Mouse (Mus musculus) cerebellum, adult 11 months (tissue): ENCODE results near the gene Mlxipl.

ENCODE experiments used
- DNase-seq: peaks from one replicate; pipeline ENCODE4 v3.0.0; 2022

The Mlxipl gene

DNA sequence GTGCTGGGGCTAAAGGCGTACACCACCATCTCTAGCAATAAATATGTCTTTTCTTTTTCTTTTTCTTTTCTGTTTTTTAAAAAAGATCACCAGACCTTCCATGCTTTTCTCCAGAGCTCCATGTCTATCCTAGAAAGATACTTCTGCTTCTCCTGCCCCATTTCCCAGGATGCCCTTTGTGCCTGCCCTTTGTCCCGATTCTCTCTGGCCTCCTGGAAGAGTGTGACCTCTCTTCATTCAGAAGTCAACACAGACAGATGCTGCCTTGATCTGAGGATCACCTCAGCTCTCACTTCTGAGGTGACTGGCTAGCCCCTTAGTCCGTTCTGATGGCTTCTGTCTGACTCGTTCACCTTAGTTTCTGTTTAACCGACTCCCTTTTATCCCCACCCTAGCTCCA, 9.2 kb upstream of the Mlxipl start:
- no peak for DNase-seq

DNA sequence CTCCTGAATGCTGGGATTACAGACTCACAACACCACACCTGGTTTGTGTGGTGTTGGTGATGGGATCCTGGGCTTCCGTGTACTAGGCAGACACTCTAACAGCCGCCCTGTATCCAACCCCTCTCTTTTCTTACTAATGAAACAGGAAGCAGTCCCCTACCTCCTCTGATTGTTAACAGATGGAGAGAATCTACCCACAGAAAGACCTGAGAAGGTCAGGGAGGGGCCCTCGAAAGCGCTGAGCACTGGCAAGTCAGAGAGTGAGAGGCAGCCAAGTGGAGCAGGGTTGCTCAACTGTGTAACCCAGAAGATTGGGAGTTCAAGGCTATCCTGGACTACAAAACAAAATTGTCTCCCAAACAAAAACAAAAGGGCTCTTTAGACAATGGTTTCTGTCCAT, 2.8 kb upstream of the Mlxipl start:
- DNase-seq: no peak

DNA sequence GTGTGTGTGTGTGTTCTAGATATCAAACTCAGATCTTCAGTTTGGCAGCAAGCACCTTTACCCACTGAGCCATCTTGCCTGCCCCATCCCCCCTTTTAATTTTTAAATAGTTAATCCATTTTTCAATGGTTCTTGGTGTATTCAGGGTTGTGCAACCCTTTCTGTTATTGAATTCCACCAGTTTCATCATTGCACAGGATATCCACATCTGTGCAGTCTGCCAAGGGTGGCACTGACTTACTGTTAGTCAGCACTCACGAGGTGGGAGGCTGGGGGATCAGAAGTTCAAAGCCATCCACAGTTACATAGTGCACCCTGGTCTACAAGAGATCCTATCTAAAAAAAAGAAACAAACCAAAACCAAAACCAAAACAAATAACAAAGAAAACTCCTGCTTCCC, 11.3 kb downstream of the Mlxipl start:
- no peak for DNase-seq

DNA sequence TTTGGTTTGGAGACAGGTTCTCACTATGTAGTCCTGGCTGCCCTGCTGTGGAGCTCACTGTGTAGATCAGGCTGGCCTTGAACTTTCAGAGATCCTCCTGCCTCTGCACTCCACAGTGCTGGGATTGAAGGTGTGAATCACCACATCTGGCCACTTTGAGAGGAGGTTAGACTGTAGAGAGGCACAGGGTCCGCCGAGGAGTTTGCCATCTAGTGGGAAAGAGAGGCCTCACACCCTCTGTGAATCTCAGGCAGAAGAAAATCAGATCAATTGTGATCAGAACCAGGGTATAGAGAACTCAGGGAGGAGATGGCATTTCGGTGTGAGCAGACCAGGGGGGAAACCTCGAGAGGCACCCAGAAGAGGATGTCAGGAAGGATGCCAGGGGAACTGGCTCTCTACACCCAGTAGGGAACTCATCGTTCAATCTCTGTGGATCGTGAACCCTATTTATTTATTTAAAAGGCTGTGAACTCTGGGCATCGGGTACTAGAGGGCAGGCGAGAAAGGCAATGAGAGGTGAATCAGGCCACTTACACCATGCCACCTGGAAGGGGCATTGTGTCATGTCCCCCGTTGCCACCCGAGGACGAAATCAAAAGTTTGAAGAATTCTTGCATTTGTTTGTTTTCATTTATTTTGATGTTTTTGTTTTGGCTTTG, 14.4 kb downstream of the Mlxipl start:
- DNase-seq: no peak

DNA sequence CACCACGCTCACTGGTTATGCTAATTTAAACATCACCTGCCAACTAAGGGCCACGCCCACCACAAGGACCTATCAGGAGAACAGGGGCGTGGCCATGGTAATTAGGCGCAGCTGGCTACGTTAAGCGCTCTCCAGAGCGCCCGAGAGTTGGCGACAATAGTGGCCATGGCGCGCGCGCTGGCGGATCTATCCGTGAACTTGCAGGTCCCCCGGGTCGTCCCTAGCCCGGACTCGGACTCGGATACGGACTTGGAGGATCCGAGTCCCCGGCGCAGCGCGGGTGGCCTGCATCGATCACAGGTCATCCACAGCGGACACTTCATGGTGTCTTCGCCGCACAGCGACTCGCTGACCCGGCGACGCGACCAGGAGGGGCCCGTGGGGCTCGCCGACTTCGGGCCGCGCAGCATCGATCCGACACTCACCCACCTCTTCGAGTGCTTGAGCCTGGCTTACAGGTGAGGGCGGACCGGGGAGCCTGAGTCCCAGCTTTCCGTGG, 17.1 kb downstream of the Mlxipl start:
- DNase-seq: peak; percentile 17

DNA sequence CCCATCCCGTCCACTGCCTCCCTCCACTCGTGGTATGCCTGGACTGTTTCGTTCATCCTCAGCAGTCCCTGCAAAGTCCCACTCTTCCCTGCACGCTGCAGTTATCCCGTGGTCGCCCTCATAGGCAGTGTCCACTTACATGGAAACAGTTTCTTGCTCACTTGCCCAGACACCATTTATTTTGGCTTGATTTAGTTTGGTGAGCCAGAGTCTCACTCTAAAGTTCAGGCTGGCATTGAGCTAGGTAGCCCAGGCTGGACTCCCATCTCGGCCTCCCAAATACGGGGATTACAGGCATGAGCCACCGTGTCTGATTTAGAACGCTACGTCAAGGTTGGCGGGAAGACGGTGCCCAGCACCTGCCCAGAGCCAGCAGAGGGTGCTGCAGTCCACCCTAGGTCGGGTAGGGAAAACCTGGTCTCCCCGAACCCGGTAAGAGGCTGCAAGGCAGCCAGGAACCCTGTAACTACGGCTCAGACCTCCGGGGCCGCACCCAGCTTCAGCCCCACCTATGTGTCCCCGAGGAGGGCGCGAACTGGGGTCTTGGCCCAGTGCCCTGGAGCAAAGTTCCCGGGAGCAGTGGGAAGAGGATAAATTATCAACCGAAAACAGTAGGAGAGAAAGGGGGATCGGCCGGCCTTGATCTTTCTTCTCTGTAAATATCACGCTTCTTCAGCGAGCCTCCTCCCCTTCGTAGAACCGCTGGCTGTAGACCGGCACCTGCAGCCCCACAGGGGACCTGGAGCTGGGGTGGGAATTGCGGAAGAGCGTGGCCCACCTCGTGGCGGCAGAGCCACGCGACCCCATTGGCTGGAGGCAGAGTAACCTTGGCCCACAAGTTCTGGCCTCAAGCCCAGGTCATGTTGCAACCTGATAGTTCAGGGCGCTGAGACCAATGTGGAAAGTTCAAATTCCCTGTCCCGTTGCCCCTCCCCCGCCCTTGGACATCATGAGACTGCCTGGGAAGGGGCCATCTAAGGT, 18.1 kb downstream of the Mlxipl start:
- peak; percentile 30 for DNase-seq

DNA sequence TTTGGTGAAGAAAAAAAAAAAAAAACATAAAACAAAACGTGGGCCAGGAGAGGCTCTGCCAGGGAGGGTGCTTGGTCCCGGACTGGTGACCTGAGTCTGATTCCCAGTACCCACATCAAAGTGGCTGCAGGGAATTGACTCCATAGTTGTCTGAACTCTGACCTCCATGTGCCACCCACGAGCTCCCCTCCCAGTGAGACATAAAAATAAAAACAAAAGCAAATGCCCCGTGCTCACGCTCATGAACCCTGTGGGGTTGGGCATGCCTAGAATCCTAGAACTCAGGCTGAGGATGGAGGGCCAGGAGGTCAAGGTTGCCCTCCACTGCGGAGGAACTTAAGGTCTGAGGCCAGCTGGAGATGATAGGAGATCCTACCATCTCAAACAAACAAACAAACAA, 19.3 kb downstream of the Mlxipl start:
- no peak for DNase-seq

DNA sequence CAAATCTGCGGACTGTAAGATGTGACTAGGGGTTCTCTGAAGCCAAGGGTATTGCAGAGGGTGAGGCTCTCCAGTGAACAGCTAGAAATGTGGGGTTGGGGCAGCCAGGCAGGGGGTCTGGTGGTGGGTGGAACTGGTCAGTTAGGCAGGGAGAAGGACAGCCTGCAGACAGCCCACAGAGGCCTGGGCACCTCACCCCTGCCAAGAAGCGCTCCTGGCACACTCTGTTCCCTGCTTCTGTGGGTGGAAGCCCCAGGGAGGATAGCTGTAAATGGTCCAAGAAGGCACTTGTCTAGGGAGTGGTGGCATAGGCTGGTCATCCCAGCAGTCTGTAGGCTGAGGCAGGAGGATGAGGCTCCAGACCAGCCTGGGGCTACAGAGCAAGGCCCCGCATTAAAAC, 19.7 kb downstream of the Mlxipl start:
- DNase-seq: no peak

DNA sequence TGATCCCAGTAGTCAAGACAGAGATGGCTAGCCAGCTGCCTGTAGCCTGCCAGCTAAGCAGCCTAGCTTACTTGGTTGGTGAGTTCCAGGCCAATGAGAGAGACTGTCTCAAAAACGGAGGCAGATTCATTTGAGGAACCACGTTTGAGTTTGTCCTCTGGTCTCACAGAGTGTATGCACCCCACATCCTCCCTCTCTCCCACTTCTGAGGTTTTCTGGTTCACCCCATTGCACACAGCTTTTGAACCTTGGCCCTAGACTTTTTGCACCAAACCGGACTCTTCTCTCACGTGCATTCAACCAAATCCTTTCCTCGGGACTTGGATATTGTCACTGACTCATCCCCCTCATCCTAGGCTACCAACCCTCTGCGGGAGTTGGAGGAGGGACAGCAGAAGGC, 20.3 kb downstream of the Mlxipl start:
- DNase-seq: no peak

DNA sequence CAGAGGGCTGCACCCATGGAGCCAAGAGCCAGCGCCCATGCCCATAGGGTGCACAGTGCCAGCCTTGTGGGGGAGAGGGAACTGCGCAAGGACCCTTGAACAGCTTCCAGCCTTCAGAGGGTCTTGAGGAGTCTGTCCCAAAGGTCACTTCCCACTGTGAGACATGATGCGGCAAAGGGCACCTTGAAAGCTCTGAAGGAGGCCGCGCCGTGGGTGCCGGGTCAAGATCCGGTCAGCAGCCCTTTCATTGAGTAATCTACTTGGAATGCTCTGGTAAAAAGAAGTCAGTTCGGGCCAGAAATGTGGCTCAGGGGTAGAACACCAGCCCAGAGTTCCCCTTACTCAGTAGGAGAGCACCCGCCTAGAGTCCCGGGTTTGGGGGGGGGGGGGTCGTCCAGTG, 24.1 kb downstream of the Mlxipl start:
- DNase-seq: no peak

DNA sequence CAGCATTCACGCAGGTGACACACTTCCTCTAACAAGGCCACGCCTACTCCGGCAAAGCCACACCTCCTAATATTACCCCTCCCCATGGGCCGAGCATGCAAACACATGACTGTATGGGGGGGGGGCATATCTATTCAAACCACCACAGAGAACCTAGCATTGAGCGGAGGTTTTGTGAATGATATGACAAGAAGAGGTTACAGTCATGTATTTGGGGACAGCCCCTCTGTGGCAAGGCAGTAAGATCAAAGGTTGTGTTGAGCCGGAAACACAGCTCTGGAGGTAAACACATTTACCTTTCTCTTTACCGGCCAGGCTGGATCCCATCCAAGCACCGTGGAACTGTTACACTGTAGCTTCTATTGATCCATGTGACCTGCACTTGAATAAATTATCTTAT, 25.6 kb downstream of the Mlxipl start:
- DNase-seq: no peak

DNA sequence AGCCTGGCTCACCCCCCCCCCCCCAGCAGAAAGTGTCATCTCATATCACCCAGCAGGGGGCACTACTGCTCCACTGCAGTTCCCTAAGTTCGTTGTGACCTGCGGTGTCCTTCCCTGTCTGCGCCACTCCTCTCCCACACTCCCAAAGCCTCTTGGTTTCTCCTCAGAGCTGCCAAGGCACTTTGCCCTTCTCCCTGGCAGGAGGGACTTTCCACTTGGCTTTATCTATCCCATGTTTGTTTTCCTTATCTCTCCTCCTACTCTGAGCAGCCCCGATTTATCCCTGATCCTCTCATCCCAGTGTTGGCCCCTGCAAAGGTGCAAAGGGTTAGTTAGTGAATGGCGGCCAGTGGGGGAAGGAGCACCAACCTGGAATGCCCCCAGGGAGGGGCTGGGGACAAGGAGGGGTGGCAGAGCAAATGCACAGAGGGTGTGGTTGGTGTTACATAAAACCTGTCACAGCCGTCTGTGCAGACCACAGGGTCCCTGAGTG, 28.9 kb downstream of the Mlxipl start:
- peak; percentile 57 for DNase-seq

DNA sequence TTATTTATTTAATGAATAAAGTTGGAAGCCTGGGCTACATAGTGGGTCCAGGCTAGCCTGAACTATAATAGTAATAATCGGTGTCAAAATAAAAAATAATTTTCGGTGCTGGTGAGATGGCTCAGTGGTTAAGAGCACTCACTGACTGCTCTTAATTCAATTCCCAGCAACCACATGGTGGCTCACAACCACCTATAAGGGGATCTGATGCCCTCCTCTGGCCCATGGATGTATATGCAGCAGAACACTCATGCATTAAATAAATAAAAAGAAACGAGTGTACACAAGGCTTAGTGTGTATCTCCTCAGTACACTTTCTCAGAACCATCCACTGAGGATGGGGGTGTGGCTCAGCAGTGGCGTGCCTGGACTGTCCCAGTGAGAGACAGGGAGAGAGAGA, 31.1 kb downstream of the Mlxipl start:
- DNase-seq: no peak

DNA sequence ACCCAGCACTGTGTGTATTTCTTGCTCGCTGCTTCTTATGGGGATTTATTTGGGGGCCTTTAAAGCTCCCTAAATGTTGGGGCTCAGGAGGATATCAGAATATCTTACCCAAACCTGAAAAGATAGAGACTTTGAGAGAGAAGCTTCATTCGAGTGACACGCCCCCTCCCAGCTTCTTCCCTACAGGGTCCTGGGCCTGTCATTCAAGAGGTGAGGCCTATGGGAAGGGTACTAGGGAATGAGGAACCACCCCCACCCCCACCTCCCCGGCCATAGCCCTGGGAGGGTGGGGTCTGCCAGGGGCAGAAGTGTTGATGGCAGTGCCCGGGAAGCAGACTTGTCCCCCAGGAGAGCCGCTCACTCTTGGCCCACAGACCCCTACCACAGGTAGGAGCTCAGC, 36.4 kb downstream of the Mlxipl start:
- DNase-seq: no peak

DNA sequence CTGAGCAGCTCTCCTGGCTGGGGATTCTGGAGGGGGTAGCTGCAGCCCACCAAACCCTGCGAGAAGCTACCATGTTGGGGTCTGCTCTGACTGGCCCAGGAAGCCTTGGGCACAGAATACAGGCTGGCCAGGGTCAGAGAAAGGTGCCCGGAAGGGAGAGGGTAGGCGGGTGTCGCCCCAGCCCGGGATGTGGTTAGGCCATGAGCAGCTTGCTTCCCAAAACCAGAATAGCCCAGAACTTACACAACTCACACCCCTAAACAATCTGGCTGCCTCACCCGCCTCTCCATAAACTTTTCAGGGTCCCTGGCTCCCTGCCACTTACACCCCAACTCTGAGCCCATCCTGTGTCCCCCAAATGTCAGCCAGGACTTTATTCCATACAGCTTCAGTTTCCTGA, 38.0 kb downstream of the Mlxipl start:
- DNase-seq: no peak

DNA sequence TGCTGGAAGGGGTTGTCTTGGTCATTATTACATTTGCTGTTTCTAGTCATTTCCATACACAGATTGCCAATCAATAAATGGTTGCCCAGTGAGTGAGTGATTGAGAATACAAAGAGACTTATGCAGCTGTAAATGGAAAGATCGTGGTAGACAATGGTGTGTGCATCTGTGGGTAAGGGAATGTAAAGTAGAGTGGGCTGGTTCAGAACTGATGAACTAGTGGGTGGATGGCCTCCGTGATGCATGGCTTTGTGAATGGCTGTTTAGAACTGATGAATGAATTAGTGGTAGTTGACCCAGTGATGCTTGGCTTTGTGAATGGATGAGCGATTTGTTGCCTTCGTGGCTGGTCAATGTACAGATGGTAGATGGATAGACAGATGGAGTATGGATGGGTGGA, 40.1 kb downstream of the Mlxipl start:
- no peak for DNase-seq

DNA sequence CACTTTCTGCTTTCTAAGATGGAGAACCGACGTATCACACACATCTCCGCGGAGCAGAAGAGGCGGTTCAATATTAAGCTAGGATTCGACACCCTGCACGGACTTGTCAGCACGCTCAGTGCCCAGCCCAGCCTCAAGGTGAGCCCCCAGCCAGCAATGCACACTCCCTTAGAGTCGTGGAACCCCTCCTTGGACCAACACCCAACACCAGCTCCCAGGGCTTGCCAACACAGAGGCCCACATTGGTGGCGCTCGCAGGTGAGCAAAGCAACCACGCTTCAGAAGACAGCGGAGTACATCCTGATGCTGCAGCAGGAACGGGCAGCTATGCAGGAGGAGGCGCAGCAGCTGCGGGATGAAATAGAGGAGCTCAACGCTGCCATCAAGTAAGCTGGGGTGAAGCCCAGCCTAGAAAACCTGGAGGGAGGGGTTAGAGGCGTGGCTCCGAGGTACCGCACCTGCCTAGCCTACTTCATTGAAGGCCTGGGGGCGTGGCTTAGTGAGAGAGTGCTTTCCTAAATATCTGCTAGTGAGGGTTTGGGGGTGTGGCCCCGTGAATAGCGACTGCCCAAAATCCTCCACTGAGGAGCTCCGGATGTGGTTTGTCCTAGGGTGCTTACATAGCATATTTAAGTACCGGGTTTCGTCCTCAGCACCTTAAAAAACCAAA, 44.2 kb downstream of the Mlxipl start:
- no peak for DNase-seq

DNA sequence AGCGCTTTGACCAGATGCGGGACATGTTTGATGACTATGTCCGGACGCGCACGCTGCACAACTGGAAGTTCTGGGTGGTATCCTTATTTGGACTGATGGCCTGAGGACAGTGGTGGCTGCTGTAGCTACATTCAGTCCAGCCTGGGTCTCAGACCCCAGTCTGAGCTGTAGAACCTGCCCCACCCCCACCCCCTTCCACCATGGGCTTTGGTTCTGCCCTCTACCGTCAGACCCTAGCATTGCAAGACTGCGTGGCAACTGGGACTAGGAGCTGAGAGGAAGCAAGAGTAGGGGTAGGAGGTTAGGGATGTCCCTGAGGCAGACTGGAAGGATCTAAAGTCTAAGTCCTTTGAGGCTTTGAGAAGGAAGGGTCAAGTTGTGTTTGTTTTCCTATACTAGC, 44.8 kb downstream of the Mlxipl start:
- no peak for DNase-seq

DNA sequence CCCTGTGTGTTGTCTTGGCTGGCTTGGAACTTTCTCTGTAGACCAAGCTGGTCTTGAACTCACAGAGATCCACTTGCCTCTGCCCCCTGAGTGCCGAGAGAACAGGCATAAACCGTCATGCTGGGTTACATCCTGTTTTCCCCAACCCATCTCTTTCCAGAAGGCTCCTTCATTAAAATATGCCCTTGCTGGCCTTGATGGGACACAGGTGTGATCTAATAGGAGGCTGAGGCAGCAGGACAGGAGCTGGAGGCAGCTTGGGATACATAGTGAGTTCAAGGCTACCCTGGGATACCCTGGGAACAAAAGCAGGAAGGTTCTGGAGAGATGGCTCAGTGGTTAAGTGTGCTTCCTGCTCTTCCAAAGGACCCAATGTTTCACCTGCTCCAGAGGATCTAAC, 50.2 kb downstream of the Mlxipl start:
- no peak for DNase-seq

DNA sequence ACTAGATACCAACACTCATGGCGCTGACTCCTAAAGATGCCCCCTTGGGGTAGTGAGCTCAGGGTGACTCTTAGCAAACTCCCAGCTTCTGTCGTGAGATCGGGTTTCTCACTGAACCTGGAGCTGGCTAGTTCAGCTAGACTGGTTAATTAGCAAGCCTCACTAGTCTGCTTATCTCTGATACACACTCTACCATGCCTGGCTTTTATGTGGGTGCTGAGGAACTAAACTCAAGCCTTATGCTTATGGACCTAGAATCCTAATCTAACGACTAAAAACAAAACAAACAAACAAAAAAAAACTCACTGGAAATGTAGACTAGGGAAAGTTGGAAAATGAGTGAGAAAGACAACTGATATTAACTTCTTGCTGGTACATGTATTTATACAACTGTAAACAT, 54.8 kb downstream of the Mlxipl start:
- DNase-seq: no peak

DNA sequence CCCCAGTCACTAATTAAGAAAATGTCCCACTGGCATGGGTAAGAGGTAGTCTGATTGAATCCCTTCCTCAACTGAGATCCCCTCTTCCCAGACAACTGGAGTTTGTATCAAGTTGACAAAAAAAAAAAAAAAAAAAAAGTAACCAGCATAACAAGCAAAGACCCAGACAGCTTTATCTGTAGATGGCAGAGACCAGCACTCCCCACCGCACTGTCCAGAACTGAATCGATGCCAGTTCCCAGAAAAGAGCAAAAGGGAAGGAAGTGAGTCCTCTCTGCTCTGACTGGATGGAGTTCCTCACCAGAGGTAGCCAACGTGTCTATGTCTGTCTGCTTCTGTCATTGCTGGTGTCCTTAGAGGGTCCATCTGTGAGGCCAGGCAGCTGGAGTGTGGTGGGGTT, 55.8 kb downstream of the Mlxipl start:
- DNase-seq: no peak

DNA sequence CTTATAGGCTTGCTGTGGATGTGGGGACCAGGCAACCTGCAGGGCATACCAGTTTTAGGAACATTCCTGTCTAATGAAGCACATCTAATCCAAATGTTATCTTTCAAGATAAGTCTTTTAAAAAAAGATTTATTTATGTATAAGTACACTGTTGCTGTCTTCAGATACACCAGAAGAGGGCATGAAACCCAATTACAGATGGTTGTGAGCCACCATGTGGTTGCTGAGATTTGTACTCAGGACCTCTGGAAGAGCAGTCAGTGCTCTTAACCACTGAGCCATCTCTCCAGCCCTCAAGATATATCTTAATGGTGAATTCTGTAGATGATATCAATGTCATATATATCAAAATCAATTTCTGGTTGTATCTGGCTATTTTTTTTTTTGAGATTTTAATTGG, 56.3 kb downstream of the Mlxipl start:
- DNase-seq: no peak

DNA sequence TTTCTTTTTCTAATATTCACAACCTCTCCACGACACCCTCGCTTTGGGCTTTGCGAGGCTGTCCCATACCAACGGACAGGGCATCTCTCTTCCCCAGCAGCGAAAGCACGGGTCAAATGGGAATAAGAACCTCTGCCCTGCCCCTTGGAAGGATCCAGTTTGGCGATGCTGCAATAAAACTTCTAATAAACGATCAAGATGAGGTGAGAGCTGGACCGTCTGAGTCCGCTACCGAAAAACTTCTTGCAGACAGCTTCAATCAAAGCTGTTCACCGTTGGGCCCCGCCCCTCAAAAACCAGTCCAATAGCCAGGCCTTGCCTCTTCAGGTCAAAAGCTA, 59.0 kb downstream of the Mlxipl start:
- no peak for DNase-seq
